Mouse (Mus musculus) embryonic facial prominence, embryonic 14.5 days (tissue): ENCODE data around the gene Ulk4. TPM values are rescaled to one million over a fixed set of nuclear protein-coding genes. Genes with fewer than 3 reads are reported as not detected.
A peak's percentile ranks its signal among the peaks of the same experiment; 100 is the strongest.

ENCODE experiments used
- ATAC-seq: fragments of 200-750 bp; cut with Nextera tagmentation; 2 replicates; pipeline ENCODE4 v1.8.0; 2017; ENCODE audit warnings: low read depth, moderate number of reproducible peaks, moderate TSS enrichment
- DNase-seq: peaks from one replicate; pipeline ENCODE4 v3.0.0-alpha.2; 2015; ENCODE audit warnings: low spot score
- H3K27ac ChIP-seq: fragments of 300-500 bp; sonication (generic); replicated peaks from 2 replicates; pipeline ENCODE4 v1.5.1; 2014; ENCODE audit warnings: low read depth, mild to moderate bottlenecking, low read length, moderate library complexity
- H3K27me3 ChIP-seq: fragments of 300-500 bp; sonication (generic); replicated peaks from 2 replicates; pipeline ENCODE4 v1.6.1; 2014; ENCODE audit warnings: low read length; ENCODE audit not compliant: control insufficient read depth, insufficient read depth
- H3K36me3 ChIP-seq: fragments of 300-500 bp; sonication (generic); 2 replicates; pipeline ENCODE4 v1.6.1; 2014; ENCODE audit warnings: low read length, mixed read lengths; ENCODE audit not compliant: control insufficient read depth, insufficient read depth
- H3K4me1 ChIP-seq: fragments of 300-500 bp; sonication (generic); 2 replicates; pipeline ENCODE4 v1.6.1; 2014; ENCODE audit warnings: antibody characterized with exemption, low read length; ENCODE audit not compliant: control insufficient read depth, insufficient read depth
- H3K4me2 ChIP-seq: fragments of 300-500 bp; sonication (generic); 2 replicates; pipeline ENCODE4 v1.6.1; 2014; ENCODE audit warnings: low read depth, mild to moderate bottlenecking, low read length, moderate library complexity, mixed read lengths
- H3K4me3 ChIP-seq: fragments of 300-500 bp; sonication (generic); 2 replicates; pipeline ENCODE4 v1.5.1; 2014; ENCODE audit warnings: low read depth, mild to moderate bottlenecking, low read length
- H3K9ac ChIP-seq: fragments of 300-500 bp; sonication (generic); 2 replicates; pipeline ENCODE4 v1.6.1; 2014; ENCODE audit warnings: low read depth, mild to moderate bottlenecking, low read length, moderate library complexity, mixed read lengths
- H3K9me3 ChIP-seq: fragments of 300-500 bp; sonication (generic); 2 replicates; pipeline ENCODE4 v1.6.1; 2016; ENCODE audit warnings: low read length; ENCODE audit not compliant: control insufficient read depth
- WGBS: fragments of 180-500 bp; shearing (Covaris S2); extraction: QIAGEN DNeasy Blood & Tissue Kit; methylation state at CpG from one replicate; pipeline ENCODE4 v1.1.7; 2014; 5-methylcytosine and 5-hydroxymethylcytosine counted together
- polyA plus RNA-seq: library from polyadenylated mRNA; unstranded; fragments of >200 nt; fragmentation: Nextera tagmentation; extraction: Ambion mirVana; gene quantifications from 2 replicates; pipeline ENCODE4 v1.2.1, GENCODE M21; 2014

Ulk4 gene
- polyA plus RNA-seq, 1 experiment from 2014 or later, result 136 TPM

GRCm38 (mm10) chr9:121001681-121002540 lies 275.1 kb downstream of the Ulk4 start:
- Histone ChIP-seq H3K9ac (no peak overlapping the region), H3K27ac (peak overlapping the region; percentile 35; the same call in 1 of the 2 replicates), H3K4me1 (peaks cover 41% of the 10 kb centered on the region), H3K4me2 (no peak overlapping the region), H3K36me3 (no peaks in the 10 kb centered on the region), H3K9me3 (no peaks in the 10 kb centered on the region), H3K4me3 (no peak overlapping the region), H3K27me3 (no peaks in the 10 kb centered on the region)
- ATAC-seq (peak; percentile 45; the same call in 1 of the 2 replicates), DNase-seq (peak; percentile 71)
- WGBS, result 49% methylated on average over 15 of the region's 15 CpGs

- peaks cover 41% of the 10 kb centered on the region for H3K4me1 ChIP-seq
- WGBS, result 51% methylated on average over 7 of the region's 7 CpGs
- H3K9me3 ChIP-seq, result no peaks in the 10 kb centered on the region
- H3K36me3 ChIP-seq, result no peaks in the 10 kb centered on the region
- H3K4me3 ChIP-seq, result no peak overlapping the region
- H3K27ac ChIP-seq, result peak overlapping the region; percentile 35; the same call in 1 of the 2 replicates
- no peak overlapping the region for H3K9ac ChIP-seq
- no peaks in the 10 kb centered on the region for H3K27me3 ChIP-seq
- ATAC-seq (0 out of 2 replicates have a peak, but pooled peaks have one; percentile 19), DNase-seq (peak; percentile 68)
- no peak overlapping the region for H3K4me2 ChIP-seq
These were observed 276.2 kb downstream of the Ulk4 start for GRCm38 (mm10) chr9:121000641-121001320.

- ATAC-seq (peak; percentile 20; the same call in 1 of the 2 replicates), DNase-seq (peak; percentile 63)
- Histone ChIP-seq H3K9ac (no peak overlapping the region), H3K9me3 (no peaks in the 10 kb centered on the region), H3K4me2 (no peak overlapping the region), H3K27ac (peak overlapping the region; percentile 62), H3K4me3 (no peak overlapping the region), H3K36me3 (no peaks in the 10 kb centered on the region), H3K27me3 (no peaks in the 10 kb centered on the region), H3K4me1 (peaks cover 36% of the 10 kb centered on the region)
- 51% methylated on average over 11 of the region's 11 CpGs for WGBS
These were observed 278.3 kb downstream of the Ulk4 start for GRCm38 (mm10) chr9:120998696-120999095.

GRCm38 (mm10) chr9:120994223-120995155 lies 282.5 kb downstream of the Ulk4 start:
- Histone ChIP-seq H3K36me3 (no peaks in the 10 kb centered on the region), H3K4me3 (no peak overlapping the region), H3K4me1 (peaks cover 35% of the 10 kb centered on the region), H3K9ac (no peak overlapping the region), H3K9me3 (no peaks in the 10 kb centered on the region), H3K4me2 (no peak overlapping the region), H3K27ac (no peak overlapping the region), H3K27me3 (no peaks in the 10 kb centered on the region)
- 67% methylated on average over 15 of the region's 15 CpGs for whole genome bisulfite sequencing
- DNase-seq, result no peak
- ATAC-seq, result no peak

GRCm38 (mm10) chr9:120993004-120993403 lies 284.0 kb downstream of the Ulk4 start:
- no peaks in the 10 kb centered on the region for H3K27me3 ChIP-seq
- WGBS, result 37% methylated on average over 10 of the region's 10 CpGs
- ATAC-seq (no peak), DNase-seq (peak; percentile 77)
- H3K4me1 ChIP-seq, result peaks cover 27% of the 10 kb centered on the region
- H3K9ac ChIP-seq, result no peak overlapping the region
- no peak overlapping the region for H3K4me2 ChIP-seq
- H3K36me3 ChIP-seq, result no peaks in the 10 kb centered on the region
- H3K4me3 ChIP-seq, result no peak overlapping the region
- H3K9me3 ChIP-seq, result no peaks in the 10 kb centered on the region
- H3K27ac ChIP-seq, result no peak overlapping the region

GRCm38 (mm10) chr9:120991801-120992200 lies 285.2 kb downstream of the Ulk4 start:
- H3K4me3 ChIP-seq, result no peak overlapping the region
- H3K36me3 ChIP-seq, result no peaks in the 10 kb centered on the region
- no peak for DNase-seq
- H3K9ac ChIP-seq, result no peak overlapping the region
- no peaks in the 10 kb centered on the region for H3K9me3 ChIP-seq
- no peak overlapping the region for H3K4me2 ChIP-seq
- no peak overlapping the region for H3K27ac ChIP-seq
- no peaks in the 10 kb centered on the region for H3K27me3 ChIP-seq
- no peak for ATAC-seq
- 47% methylated on average over 2 of the region's 2 CpGs for WGBS
- peaks cover 20% of the 10 kb centered on the region; the same call in 1 of the 2 replicates for H3K4me1 ChIP-seq

GRCm38 (mm10) chr9:120989806-120990700 lies 286.9 kb downstream of the Ulk4 start:
- H3K9ac ChIP-seq, result no peak overlapping the region
- no peaks in the 10 kb centered on the region for H3K36me3 ChIP-seq
- H3K27me3 ChIP-seq, result no peaks in the 10 kb centered on the region
- no peak overlapping the region for H3K4me3 ChIP-seq
- H3K4me2 ChIP-seq, result no peak overlapping the region
- WGBS, result 63% methylated on average over 15 of the region's 15 CpGs
- no peak; the same call in 1 of the 2 replicates for ATAC-seq
- peaks cover 20% of the 10 kb centered on the region; the same call in 1 of the 2 replicates for H3K4me1 ChIP-seq
- no peak for DNase-seq
- H3K27ac ChIP-seq, result no peak overlapping the region
- no peaks in the 10 kb centered on the region for H3K9me3 ChIP-seq
